Mouse (Mus musculus) CH12.LX (cell line): Measurements from ENCODE around the gene Abtb2.

Experiments
- CTCF ChIP-seq, 2 experiments: IDR thresholded peaks in 1 of 2; conservative IDR thresholded peaks in 1 of 2; 2 replicates each; pipeline ENCODE4 v1.5.1; 2011 to 2012; ENCODE audit warnings: low read depth in 2 of 2, low read length in 2 of 2, improper control_type of control experiment in 1 of 2, inconsistent platforms in 1 of 2, mild to moderate bottlenecking in 1 of 2, moderate library complexity in 1 of 2
- E2F4 ChIP-seq: IDR thresholded peaks from 2 replicates; pipeline ENCODE4 v1.6.1; 2011; ENCODE audit warnings: low read depth, low read length, improper control_type of control experiment; ENCODE audit not compliant: insufficient replicate concordance
- ETS1 ChIP-seq: conservative IDR thresholded peaks from 2 replicates; pipeline ENCODE4 v1.6.1; 2012; ENCODE audit warnings: low read depth, mild to moderate bottlenecking, inconsistent platforms, low read length, improper control_type of control experiment, moderate library complexity
- JUND ChIP-seq: conservative IDR thresholded peaks from 2 replicates; pipeline ENCODE4 v1.6.1; 2011; ENCODE audit warnings: low read depth, low read length, improper control_type of control experiment
- MAX ChIP-seq: IDR thresholded peaks from 2 replicates; pipeline ENCODE4 v1.6.1; 2011; ENCODE audit warnings: low read length, improper control_type of control experiment
- MEF2A ChIP-seq: IDR thresholded peaks from 2 replicates; pipeline ENCODE4 v1.6.1; 2014; ENCODE audit warnings: low read depth, mild to moderate bottlenecking, inconsistent platforms, low read length, improper control_type of control experiment, borderline replicate concordance
- POLR2A ChIP-seq: IDR thresholded peaks from 2 replicates; pipeline ENCODE4 v1.6.1; 2011; ENCODE audit warnings: low read depth, mild to moderate bottlenecking, improper control_type of control experiment, low read length
- RCOR1 ChIP-seq: conservative IDR thresholded peaks from 2 replicates; pipeline ENCODE4 v1.6.1; 2012; ENCODE audit warnings: low read depth, mild to moderate bottlenecking, inconsistent platforms, low read length, improper control_type of control experiment
- USF1 ChIP-seq: IDR thresholded peaks from 2 replicates; pipeline ENCODE4 v1.6.1; 2014; ENCODE audit warnings: low read depth, mild to moderate bottlenecking, inconsistent platforms, low read length, improper control_type of control experiment

GRCm38 (mm10) chr2:103650314-103650879, 84.3 kb downstream of the Abtb2 start:
- TF ChIP-seq ETS1, result no peak
- TF ChIP-seq RCOR1, result no peak
- no peak for TF ChIP-seq POLR2A
- TF ChIP-seq JUND, result no peak
- no peak for TF ChIP-seq E2F4
- TF ChIP-seq CTCF (conservative IDR thresholded peaks at IDR 0.05 in 1 of 2, IDR thresholded peaks at IDR 0.05 in 1 of 2; ENCODE audit: low read depth in 2 of 2, low read length in 2 of 2), result no peak
- no peak for TF ChIP-seq USF1
- no peak for TF ChIP-seq MAX
- no peak for TF ChIP-seq MEF2A
